Mouse (Mus musculus) kidney, adult 2 months (tissue): Measurements from ENCODE around the gene Zc3h7b. TPM values are rescaled to one million over a fixed set of nuclear protein-coding genes. Genes with fewer than 3 reads are reported as not detected.
"Not testable (repeated sequence)": the region's sequence is repeated elsewhere in the genome, so short reads cannot be mapped to it uniquely, and the experiment has no call there.

ENCODE experiments used
- DNase-seq: peaks from one replicate; pipeline ENCODE4 v3.0.0; 2021
- H3K27ac ChIP-seq: fragments of 200-500 bp; 2 replicates; pipeline ENCODE4 v1.5.1; 2012; ENCODE audit warnings: low read depth, low read length, control low read depth, inconsistent platforms; ENCODE audit not compliant: insufficient read depth
- H3K27me3 ChIP-seq: fragments of 200-500 bp; replicated peaks from 2 replicates; pipeline ENCODE4 v1.6.1; 2012; ENCODE audit warnings: mild to moderate bottlenecking, moderate library complexity, low read length, inconsistent platforms; ENCODE audit not compliant: control insufficient read depth, insufficient read depth
- H3K36me3 ChIP-seq: fragments of 200-500 bp; 2 replicates; pipeline ENCODE4 v1.6.1; 2012; ENCODE audit warnings: mild to moderate bottlenecking, moderate library complexity, low read length, inconsistent platforms; ENCODE audit not compliant: control insufficient read depth, insufficient read depth
- H3K4me1 ChIP-seq: fragments of 200-500 bp; 2 replicates; pipeline ENCODE4 v1.6.1; 2011; ENCODE audit warnings: low read length; ENCODE audit not compliant: control insufficient read depth, insufficient read depth
- H3K4me3 ChIP-seq: fragments of 200-500 bp; 2 replicates; pipeline ENCODE4 v1.5.1; 2011; ENCODE audit warnings: mild to moderate bottlenecking, low read depth, low read length, control low read depth; ENCODE audit not compliant: insufficient read depth
- CTCF ChIP-seq: fragments of 200-500 bp; conservative IDR thresholded peaks from 2 replicates; pipeline ENCODE4 v1.5.1; 2011; ENCODE audit warnings: low read depth, mild to moderate bottlenecking, control low read depth, low read length, moderate library complexity, mixed read lengths; ENCODE audit not compliant: insufficient read depth, insufficient read length
- POLR2A ChIP-seq: fragments of 200-500 bp; IDR thresholded peaks from one replicate; pipeline ENCODE4 v1.6.1; 2011; ENCODE audit warnings: low read depth, low read length, control low read depth
- WGBS: fragments of 180-500 bp; shearing (Covaris S2); methylation state at CpG from one replicate; pipeline ENCODE4 v1.1.7; 2018; 5-methylcytosine and 5-hydroxymethylcytosine counted together
- polyA plus RNA-seq: library from polyadenylated mRNA; depleted of rRNA; stranded (reverse); fragments of >200 nt; gene quantifications from 2 replicates; pipeline ENCODE4 v1.2.3, GENCODE M21; 2012; rRNA removed

The Zc3h7b gene
- 46.5 and 47.3 TPM in 2 replicates for polyA plus RNA-seq

DNA sequence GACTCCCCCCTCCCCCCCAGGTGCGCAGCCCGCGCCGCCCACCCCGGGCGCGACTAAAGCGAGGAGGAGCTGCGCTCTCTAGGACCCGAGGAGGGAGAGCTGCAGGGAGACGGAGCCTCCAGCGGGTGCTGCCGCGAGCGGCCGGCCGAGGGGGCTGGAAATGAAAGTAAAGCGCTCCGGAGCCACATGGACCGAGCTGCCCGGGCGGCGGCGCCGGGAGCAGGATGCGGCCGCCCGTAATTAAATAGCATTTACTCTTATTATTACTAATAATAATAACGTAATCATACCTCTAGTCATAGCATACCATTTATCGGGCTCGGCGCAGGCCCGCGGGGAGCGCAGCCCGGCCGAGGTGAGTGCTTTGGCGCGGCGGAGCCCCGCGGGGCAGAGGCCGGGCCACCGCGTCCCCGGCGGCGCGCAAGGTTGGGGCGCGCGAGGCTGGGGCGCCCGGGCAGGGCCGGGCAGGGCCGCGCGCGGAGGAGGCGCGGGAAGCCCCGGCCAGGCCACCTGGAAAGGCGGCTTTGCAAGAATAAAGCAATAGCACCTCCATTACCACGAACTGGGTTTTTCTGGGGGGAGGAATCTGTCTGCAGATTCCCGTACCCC, at the start of gene Zc3h7b, which contains the start of gene Rangap1:
TSS of gene Zc3h7b (plus strand) at position 66 of the 609 bp plus-strand sequence.
TSS of gene Rangap1 (minus strand) at position 539 of the 609 bp plus-strand sequence.
- DNase-seq, result peak; percentile 81
- Histone ChIP-seq H3K4me1 (peaks cover 11% of the 10 kb centered on the region), H3K36me3 (no peaks in the 10 kb centered on the region), H3K27me3 (no peaks in the 10 kb centered on the region), H3K4me3 (peak within 1 kb of the TSS; percentile 72), H3K27ac (peak within 1 kb of the TSS; percentile 47)
- peak; percentile 13 for TF ChIP-seq POLR2A
- TF ChIP-seq CTCF, result no peak
- WGBS, result under 1% methylated on average over 65 of the region's 65 CpGs

DNA sequence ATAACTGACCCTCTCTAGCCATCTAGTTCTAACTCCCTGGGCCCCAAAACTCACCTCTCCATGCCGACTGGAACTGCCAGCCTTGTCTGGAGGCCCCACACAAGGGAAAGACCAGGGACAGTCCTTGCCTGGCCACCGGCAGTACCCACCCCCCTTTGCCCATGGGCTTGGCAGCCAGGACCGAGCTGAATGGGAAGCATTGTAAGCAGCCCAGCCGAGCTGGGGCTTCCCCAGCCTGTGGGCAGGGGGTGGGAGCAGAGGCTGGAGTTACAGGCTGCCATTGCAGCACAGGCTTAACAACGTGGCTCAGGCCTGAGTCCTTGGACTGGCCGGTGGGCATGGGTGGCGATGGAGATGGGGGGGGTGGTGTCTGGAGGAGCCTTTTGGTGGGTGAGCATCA, 47.7 kb upstream of the Zc3h7b start, which contains the start of gene Chadl:
TSS of gene Chadl (minus strand) at position 113 of the 400 bp plus-strand sequence.
- no peaks in the 10 kb centered on the region for H3K36me3 ChIP-seq
- no peaks in the 10 kb centered on the region for H3K27me3 ChIP-seq
- no peak for DNase-seq
- H3K27ac ChIP-seq, result no peak within 1 kb of the TSS
- TF ChIP-seq CTCF (no peak), POLR2A (no peak)
- WGBS, result 73% methylated on average over 7 of the region's 7 CpGs
- no peak within 1 kb of the TSS for H3K4me3 ChIP-seq
- peaks cover 11% of the 10 kb centered on the region for H3K4me1 ChIP-seq

DNA sequence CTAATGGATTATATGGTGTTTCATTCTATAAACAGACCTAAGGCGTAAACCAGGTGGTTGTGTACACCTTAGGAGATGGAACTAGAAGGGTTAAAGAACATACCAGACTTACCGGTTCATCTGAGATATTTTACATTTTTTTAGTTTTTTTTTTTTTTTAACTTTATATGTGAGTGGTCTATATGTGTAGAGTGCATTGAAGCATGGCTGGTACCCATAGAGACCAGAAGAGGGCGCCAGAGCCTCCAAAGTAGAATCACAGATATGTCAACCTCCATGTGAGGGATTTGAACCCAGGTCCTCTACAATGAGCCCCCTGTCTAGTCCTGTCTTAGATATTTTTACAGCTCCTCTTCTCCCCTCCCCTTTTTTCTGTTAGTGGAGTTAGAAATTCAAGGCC, 47.0 kb upstream of the Zc3h7b start:
- TF ChIP-seq CTCF (peak; percentile 61), POLR2A (no peak)
- H3K27me3 ChIP-seq, result no peaks in the 10 kb centered on the region
- WGBS, result 42% methylated on average over 3 of the region's 3 CpGs
- H3K27ac ChIP-seq, result no peak overlapping the region
- peaks cover 11% of the 10 kb centered on the region for H3K4me1 ChIP-seq
- no peak overlapping the region for H3K4me3 ChIP-seq
- H3K36me3 ChIP-seq, result no peaks in the 10 kb centered on the region
- peak; percentile 39 for DNase-seq

DNA sequence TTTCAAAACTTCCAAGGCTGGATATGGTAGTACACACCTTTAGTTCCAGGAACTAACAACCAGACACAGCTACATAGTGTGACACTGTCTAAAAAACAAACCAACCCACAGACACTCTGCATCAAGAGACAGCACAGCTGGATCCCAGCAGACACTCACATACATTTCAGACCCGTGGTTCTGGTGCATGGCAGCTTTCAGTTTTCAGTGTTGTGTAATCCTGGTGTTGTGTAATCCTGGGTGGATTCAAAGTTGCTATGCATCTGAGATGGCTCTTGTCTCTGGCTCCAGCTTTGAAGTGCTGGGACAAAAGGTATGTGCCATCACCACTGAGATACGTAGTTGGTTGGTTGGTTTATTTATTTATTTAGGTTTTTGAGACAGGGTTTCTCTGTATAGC, 46.3 kb upstream of the Zc3h7b start:
- no peaks in the 10 kb centered on the region for H3K27me3 ChIP-seq
- no peaks in the 10 kb centered on the region for H3K36me3 ChIP-seq
- no peak for DNase-seq
- H3K4me3 ChIP-seq, result no peak overlapping the region
- no peak for TF ChIP-seq POLR2A
- no peak for TF ChIP-seq CTCF
- no peak overlapping the region for H3K27ac ChIP-seq
- peaks cover 10% of the 10 kb centered on the region; the same call in 1 of the 2 replicates for H3K4me1 ChIP-seq
- 66% methylated on average over 2 of the region's 2 CpGs for WGBS

DNA sequence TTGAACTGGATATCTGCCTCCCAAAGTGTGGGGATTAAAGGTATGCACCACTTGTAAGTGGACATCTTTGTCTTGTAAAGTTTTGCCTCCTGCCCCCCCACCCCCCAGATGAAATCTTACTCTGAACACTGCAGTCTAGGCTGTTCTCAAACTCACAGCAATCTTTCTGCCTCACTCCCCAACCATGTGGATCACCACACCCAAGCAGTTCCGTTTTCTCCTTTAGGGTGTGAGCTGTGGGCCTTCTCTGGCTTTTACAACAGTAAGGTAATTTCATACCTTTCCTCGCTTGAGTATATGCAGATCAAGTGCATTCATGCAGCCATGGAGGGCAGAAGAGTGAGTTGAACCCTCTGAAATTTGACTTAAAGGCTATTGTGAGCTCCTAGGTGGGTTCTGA, 44.7 kb upstream of the Zc3h7b start:
- Histone ChIP-seq H3K27ac (peak overlapping the region; percentile 92), H3K4me3 (no peak overlapping the region), H3K27me3 (no peaks in the 10 kb centered on the region), H3K4me1 (peaks cover 10% of the 10 kb centered on the region; the same call in 1 of the 2 replicates), H3K36me3 (no peaks in the 10 kb centered on the region)
- 53% methylated on average over 2 of the region's 2 CpGs for WGBS
- no peak for DNase-seq
- no peak for TF ChIP-seq CTCF

DNA sequence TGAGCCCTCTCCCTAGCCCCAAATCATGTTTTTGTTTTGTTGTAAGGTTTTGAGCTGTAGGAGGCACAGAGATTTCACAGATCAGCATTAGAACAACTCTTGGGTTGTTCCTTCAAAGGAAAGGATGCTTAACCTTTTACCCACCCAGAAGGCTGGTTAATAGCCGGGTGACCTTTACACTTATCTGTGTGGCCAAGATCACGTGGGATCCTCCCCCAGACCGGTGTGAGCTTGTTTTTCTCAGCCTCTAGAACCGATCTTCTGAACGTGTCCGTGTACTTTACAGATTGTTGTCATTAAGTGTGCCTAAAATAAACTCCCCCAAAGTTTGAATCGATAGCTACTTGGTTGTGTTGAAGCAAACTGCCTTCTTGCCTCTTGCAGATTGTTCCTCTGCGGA, 44.3 kb upstream of the Zc3h7b start:
- Histone ChIP-seq H3K4me1 (peaks cover 10% of the 10 kb centered on the region; the same call in 1 of the 2 replicates), H3K27ac (peak overlapping the region; percentile 97), H3K4me3 (no peak overlapping the region), H3K36me3 (no peaks in the 10 kb centered on the region), H3K27me3 (no peaks in the 10 kb centered on the region)
- TF ChIP-seq CTCF, result no peak
- no peak for TF ChIP-seq POLR2A
- WGBS, result 36% methylated on average over 8 of the region's 8 CpGs
- peak; percentile 91 for DNase-seq

DNA sequence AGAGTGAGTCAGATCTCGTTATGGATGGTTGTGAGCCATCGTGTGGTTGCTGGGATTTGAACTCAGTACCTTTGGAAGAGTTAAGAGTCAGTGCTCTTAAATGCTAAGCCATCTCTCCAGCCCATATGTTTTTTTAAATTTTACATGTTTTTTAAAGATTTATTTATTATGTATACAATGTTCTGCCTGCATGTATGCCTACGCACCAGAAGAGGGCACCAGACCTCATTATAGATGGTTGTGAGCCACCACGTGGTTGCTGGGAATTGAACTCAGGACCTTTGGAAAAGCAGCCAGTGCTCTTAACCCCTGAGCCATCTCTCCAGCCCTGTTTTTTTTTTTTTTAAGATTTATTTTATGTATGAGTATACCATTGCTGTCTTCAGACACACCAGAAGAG, 43.5 kb upstream of the Zc3h7b start:
- not testable (repeated sequence) for H3K36me3 ChIP-seq, H3K4me3 ChIP-seq, DNase-seq, H3K27me3 ChIP-seq, H3K27ac ChIP-seq
- 78% methylated on average over 4 of the region's 4 CpGs for WGBS
- H3K4me1 ChIP-seq, result peaks cover 10% of the 10 kb centered on the region; the same call in 1 of the 2 replicates
